Mouse (Mus musculus) heart, postnatal 4 days (tissue): Measurements from ENCODE around the gene Rhbdl2. TPM values are rescaled to one million over a fixed set of nuclear protein-coding genes. Genes with fewer than 3 reads are reported as not detected.

ENCODE experiments used
- DNase-seq: peaks from one replicate; pipeline ENCODE4 v3.0.0; 2021
- total RNA-seq, 2 experiments: library from RNA; stranded (reverse); gene quantifications; 2 replicates each; pipeline ENCODE4 v1.2.3; 2021

Gene Rhbdl2
- under 1 TPM; 0.41 to 0.77 TPM for total RNA-seq

DNA sequence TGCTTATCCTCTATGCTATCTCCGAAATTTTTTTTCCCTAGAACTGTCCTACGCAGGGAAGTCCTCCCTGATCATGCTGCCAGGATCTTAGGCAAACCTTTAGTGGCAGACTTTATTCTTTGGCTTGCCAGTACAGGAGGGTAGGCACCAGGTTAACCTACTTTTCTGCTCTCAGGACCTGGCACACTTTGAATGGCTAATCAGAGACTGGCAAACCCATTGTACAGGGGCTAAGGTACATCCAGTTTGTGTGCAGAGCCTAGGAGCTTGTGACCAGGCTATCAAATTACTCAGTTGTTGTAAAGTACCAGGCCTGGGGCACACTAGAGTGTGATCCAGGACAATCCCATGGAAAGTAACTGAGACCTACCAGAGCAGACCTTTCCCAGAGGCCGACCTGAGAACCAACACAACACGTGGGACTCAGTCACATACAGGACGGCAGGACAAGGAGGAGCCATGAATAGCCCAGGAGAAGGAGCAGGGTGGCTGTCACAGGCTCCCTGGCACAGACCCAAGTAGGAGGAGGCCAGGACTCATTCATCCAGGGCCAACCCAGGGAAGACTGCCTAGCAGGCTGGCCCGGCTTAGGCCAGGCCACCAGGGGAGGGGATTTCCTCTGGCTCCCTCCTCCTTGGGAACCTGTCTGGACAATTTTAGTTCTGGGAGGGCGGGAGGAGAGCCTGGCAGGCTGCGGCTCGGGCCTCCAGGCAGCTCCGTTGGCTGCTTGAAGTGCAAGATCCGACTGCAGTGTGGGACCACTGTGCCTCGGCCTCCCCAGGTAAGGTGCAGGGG lies at the start of gene Rhbdl2:
Gene Rhbdl2 (plus strand): TSS at position 684 of the 795 bp plus-strand sequence.
- peak; percentile 85 for DNase-seq

DNA sequence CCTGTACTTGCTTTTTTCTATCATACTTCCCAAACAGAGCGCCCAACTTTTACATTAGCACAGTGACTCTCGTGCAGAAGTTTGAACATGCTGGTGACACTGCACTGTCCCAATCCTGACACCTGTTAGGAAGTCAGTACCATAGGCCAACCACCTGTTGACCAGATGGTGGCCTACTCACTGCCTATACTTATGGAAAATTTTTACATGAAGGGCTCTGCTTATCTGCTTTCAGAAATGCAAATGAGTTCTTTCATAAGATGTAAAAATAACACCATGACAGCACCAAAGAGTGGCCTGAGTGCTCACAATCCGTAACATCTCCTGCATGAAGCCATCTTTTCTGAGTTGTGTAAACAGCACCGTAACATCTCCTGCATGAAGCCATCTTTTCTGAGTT lies 49.0 kb upstream of the Rhbdl2 start:
- DNase-seq, result no peak

DNA sequence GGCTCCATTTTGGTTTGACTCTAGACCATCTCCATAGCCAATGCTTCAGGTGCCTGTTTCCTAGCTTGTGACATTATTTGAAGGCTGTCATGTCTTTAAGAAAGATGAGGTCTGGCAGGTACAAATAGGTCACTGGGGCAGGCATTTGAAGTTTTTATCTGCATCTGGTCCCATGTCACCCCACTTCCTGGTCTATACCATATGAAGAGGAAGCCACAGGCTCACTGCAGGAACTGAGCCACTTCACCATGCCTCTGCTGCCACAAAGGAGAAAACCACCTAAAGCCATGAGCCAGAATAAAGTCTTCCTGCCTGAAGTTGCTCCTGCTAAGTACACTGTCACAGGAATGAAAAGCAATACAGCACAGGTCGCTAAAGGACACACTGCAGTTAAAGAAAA lies 44.8 kb upstream of the Rhbdl2 start:
- DNase-seq, result no peak

DNA sequence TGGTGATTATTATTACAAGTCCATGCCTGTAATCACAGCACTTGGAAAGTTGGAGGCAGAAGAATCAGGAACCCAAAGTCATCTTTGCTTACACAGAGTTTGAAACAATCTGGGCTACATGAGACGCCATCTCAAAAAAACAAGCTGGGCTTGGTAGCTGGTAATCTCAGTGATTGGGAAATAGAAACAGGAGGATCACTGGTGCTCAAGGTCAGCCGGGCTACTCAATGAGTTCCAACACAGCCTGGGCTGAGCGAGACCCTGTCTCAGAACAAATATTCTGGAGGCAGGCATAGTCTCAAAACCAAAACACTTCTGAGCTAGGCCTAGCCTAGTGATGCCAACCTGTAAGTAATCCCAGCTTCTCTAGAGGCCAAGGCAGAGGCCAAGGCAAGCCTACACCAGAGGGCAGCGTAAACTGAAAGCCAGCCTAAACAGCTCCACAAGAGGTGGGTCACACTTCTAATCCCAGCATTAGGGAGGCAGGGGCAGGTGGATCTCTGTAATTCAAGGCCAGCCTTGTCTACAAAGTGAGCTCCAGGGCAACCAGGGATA lies 42.4 kb upstream of the Rhbdl2 start:
- no peak for DNase-seq

DNA sequence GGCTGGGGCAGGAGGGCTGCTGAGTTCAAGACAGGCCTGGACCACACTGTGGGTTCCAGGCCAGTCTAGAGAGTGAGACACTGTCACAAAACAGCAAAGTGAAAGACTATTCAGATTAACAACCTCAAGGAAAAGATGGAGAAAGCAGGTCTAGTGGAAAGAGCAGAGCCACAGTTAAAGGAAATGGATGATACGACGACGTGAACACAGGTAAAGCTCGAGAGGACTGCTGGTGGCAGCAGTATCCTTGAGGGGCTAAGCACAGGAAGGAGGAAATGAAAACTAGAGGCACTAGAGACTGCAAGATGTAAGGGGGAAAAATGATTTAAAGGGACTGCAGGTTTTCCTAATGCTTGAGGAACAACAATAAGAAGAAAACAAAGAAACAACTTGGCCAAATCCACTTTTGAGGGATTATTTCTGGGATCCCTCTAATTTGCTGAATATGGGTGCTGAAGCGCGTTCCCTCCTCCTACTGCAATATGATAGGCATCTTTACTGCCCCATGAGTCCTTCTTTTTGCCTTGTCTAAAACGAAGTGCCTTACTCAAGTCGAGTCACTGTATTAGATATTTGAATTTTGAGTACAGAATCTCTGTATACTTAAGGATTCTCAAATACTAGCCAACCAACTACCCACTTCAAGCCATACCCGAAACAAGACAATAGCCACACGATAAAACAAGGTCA lies 38.8 kb upstream of the Rhbdl2 start:
- DNase-seq, result no peak

DNA sequence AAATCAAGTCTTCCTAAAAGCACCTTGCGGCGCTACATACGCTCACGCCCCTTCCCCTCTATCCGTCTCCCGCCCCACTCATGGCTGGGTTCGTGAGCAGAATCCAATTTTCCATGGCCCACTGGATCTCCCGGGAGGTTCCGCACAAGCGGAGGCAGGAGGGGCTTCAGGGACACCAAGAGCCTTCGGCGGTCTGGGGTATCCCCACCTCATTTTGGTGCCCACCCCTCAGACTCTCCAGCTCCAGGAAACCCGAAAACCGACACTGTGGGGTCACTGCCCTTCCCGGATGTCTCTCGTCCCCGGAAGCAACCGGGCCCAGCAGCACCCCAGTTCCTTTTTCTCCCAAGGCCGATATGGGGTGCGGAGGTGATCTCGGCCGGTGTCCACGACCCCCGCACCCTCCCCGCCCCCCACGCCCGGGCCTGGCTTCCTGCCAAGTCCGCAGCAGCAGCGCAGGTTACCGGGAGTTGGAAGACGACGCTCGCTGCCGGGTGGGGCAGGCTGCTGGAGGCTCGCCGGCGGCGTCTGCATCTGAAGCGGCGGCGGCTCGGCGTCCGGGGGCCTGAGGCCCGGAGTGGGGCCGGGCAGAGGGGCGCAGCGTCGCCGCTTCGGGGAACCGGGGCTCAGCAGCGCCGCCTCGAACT lies 38.1 kb upstream of the Rhbdl2 start:
- peak; percentile 58 for DNase-seq

DNA sequence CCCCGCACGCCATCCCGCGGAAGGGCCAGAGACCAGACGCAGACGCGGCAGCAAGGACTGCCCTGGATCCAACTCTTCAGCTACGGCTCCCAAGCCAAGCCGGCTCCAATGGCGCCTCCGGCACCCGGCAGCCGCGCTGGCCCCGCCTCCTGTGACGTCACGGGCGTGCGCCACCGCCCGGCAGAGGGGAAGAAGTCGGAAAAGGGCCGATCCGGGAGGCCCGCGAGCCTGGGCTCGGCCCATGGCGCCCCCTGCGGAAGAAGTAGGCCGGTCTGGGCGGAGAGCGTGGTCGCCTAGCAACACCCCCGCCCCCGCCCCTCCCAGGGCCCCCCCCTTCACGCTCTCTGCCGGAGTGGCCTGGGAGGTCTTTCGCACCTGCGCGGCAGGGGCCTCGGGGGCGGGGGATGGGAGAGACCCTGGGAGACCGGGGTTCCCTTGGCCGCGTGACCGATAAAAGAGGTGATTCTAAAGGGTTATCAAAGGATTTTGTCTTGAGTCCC lies 37.5 kb upstream of the Rhbdl2 start, which contains the start of gene Akirin1:
Gene Akirin1 (minus strand): TSS at position 194 of the 500 bp plus-strand sequence.
- DNase-seq, result peak; percentile 99

DNA sequence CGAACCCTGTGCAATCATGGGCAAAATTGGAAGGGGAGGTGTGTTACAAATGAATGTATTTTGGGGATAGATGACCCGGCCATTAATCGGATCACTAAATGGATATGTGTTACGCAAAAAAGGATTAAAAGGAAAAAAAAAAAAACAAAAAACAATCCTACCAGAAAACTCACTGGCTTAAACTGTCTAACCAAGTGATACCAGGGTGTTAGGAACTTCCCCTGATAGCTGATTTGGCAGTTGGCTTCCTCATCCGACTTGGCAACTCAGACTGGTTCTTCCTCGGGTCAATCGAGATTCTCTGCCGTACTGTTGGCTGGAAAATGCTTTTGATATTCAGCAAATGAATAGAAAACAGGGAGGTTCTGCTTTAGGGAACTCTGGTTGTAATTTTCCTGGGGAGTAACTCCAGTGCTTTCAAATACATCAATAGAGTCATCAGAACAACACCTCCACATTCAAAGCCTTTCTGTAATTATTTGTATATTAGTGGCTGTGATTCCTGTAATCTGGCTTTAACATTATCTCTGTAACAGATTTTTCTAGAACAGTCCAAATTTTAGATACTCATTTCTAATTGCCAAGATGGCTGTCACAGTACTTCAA lies 36.9 kb upstream of the Rhbdl2 start:
- DNase-seq, result peak; percentile 43

DNA sequence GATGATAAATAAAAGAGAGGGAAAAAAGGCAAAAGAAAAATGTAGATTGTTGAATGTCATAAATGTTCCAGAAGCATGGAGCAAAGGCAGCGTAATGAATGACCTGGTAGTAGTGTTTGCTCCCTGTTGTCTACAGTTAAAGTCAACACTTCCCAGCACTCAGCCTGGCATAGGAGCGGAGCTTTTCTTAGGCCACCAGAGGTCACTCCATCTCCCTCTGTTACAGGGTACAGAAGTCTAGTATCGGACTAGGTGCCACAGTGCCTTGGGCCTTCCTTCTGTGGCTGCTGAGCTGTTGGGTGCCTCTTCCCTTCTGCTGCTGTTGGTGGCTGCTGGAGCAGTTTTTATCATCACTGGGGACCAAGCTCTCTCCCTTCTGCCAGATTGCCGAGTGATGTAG lies 29.4 kb upstream of the Rhbdl2 start:
- peak; percentile 27 for DNase-seq

DNA sequence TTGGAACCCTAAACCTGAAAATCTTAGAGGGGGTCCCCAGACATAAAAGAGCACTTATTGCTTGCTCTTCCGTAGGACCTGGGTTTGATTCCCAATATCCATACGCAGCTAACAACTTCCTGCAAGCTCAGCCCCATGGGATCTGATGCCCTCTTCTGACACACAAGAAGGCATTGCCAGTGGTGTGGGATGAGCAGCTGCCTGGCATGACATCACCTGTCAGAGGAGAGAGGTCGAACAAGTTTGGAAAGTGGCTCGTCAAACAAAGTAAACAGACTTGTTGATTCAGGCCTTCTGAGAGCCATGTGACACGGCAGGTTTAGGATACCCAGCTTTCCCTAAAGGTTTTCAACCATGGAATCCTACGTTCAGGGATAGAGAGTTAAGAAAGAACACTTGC lies 22.6 kb upstream of the Rhbdl2 start:
- DNase-seq, result no peak

DNA sequence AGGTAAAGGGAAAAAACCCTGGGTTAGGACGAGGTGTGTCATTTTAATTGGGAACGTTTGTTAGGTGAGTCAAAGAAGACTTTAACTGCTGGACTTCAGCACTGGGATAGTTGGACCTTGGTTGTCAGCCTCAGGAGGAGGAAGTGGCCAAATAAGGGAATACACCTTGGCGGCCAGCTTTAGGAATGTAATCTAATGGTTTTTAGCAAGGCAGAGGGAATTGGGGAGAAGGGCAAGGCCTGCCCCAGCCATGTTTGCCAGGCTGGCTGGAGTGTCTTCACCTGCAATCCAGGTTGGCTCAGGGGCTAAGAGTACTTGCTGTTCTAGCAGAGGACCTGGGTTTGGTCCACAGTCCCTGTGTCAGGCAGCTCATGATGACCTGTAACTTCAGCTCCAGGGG lies 19.9 kb upstream of the Rhbdl2 start:
- DNase-seq, result no peak

DNA sequence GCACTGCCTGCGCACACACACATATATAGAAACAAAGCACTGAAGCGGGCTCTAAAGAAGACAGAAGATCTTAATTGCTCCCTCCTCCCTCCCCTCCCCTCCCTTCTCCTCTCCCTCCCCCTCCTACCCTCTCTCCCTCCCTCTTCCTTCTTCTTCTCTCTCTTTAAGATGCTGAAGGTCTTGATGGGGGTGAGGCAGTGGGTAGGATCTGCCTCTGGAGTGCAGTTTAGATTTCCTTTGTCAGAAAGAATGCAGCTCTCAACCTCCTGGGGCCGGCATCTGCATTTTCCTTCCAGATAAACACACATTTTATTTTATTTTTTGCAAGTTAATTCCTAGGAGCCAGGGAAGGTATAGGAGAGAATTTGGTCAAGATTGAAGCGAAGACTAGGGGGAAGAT lies 19.4 kb upstream of the Rhbdl2 start:
- no peak for DNase-seq

DNA sequence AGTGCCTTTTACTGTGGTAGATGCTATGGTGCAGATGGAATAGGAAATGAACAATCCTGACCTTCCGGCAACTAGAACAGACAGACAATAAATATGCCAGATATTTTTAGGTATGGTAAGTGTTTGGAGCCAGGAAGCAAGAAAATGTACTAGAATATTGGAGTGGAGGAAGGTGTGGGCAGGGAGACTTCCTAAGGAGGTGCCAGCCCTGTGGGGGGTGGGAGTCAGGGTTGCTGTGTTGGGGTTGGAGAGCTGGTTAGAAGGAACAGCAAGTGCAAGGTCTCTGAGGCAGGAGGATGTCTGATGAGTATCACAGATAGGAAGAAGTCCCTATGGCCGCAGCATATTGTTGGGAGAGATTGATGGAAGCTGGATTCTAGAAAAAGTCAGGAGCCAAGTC lies 5.0 kb downstream of the Rhbdl2 start:
- DNase-seq, result no peak

DNA sequence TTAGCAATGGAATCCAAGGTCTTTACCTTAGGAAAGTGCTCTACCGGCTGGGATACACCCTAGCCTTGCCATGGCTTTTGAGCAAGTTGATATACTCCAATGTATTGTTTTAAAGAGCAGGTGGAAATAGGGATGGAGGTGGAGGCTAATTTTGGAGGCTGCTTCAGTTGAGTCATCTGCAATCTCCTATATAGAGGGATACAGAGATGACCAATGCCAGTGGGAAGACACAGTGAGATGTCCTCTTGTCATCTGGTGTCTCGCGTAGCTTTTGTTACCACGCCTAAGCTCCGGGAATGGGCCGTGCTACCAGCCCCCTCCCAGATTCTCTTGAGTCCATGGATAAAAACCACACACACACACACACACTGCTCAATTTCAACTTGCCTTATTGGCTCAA lies 5.5 kb downstream of the Rhbdl2 start:
- DNase-seq, result no peak

DNA sequence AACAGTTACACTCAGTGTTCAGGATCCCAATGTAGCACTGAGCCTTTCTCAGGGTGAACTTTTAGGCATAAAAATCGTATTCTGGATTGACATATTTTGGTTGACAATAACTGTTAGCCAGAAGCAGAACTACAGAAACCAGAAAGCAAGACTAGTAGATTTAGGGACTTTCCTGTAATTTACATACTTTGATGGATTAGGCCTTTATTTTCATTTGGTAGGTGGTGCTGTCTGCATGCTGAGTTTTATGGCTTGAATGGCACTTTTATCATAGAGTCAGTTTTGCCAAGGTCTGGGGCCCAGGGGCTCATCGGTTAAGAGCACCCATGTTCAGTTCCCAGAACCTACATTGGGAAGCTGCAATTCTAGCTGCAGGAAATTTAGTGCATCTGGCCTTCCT lies 7.4 kb downstream of the Rhbdl2 start:
- DNase-seq, result no peak

DNA sequence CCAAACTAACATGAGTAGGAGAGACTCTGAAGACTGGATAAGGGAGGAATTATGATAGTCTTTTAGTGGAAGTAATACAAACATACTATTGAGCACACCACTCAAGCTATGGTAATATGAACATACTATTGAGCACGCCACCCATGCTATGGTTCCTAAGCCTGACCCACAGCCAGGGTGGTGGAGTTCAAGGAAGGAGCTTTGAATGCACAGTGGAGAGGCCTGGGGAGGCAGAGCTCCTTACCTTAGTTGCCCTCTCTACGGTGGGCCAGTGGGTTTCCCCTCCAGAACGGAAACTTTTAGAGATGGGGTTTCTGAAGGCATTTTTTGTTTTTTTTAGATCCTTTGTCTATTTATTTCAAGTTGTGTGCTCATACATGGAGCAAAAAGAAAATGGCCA lies 9.7 kb downstream of the Rhbdl2 start:
- DNase-seq, result no peak

DNA sequence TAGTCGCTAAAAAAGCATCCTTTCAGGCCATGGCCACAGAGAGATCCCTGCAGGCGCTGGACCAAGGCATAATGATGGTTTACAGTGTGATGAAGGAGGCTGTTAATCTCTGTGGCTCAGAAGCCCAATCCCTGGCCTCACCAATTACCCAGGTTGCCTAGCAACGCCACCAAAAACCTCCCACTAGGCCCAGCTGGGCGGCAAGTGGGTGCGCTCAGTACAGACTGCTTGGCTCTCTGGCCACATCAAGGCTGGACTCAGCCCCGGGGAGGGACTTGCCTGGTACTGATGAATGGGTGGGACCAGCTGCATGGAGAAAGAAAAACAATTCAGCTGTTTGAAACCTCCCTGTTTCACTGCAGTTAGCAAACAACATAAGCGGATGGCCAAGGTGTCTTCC lies 10.2 kb downstream of the Rhbdl2 start:
- DNase-seq, result no peak

DNA sequence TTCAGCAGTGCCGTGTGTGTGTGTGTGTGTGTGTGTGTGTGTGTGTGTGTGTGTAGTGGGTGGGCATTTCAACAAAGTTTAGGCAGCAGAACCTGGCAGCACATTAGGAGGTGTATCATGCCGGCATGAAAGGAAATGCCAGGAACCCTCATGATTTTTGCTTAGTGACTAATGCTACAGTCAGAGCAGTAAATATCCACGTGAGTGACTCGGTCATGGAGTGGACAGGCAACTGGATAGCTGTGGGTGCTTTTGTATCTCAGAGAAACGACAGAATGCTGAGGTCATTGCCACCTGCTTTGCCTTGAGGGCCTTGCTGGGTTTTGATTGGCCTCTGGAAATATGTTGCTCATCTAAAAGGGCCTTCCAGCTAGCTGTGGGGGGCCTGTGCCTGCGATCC lies 16.0 kb downstream of the Rhbdl2 start:
- DNase-seq, result no peak

DNA sequence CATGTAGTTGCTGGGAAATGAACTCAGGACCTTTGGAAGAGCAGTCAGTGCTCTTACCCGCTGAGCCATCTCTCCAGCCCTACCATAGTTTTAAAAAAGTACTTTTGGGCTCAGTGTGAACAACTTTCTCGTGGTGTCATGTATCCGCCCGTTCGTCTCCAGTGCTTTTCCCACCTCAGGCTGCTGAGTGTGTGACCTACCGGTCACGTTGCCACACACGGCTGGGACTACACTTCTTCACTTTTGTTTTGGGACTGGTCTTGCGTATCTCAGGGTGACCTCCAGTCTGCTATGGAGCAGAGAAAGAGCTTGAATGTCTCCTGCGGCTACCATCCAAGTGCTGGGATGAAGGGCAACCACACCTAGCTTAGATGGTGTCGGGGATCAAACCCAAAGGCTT lies 20.6 kb downstream of the Rhbdl2 start:
- no peak for DNase-seq

DNA sequence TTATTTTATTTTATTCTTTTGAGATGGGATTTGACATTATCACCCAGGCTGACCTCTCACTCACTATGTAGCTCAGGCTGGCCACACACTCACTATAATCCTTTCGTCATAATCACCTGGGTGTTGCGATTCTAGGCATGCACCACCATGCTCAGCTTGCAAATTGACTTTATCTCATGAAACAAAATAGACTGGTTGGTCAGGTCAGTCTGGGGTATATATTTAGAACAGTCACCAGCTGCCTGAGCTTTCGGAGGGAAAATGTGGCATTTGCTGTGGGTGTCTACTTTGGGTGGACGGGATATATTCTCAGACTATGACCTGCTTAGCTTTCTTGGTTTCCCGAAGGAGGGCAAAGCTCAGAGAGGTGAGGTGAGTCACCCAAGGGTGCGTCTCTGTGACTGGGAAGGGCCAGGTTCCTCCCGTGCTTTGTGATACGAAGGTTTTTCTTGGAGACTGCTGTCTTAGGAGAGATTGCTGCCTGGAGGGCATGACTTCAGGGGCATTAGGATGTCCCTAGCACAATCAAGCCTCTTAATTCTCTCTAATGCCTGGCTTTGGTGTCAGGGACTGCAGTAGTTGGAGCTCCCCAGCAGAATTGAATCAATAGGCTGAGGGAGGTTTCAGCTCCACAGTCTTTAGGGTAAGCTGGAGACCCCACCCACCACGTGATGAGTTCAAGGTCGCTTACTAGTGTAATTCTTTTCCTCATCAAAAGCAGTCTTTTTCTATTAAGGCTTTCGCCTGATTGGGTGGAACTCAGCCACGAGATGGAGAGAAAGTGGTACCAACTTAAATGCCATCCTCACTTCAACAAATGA lies 23.0 kb downstream of the Rhbdl2 start:
- no peak for DNase-seq

DNA sequence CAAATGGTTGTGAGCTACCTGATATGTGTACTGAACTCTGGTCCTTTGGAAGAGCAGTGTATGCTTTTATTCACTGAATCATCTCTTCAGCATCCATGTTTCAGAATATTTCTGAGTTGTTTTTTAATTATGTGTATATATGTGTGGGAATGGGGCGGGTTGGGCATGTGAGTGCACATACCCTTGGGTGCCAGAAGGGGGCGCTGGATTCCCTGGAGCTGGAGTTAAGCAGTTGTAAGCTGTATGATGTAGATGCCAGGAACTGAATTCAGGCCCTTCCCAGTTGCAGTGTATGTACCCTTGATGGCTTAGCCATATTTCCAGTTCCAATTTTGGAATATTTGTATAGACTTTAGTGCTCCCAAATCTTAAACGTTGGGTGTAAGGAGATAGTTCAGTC lies 24.9 kb downstream of the Rhbdl2 start:
- no peak for DNase-seq

DNA sequence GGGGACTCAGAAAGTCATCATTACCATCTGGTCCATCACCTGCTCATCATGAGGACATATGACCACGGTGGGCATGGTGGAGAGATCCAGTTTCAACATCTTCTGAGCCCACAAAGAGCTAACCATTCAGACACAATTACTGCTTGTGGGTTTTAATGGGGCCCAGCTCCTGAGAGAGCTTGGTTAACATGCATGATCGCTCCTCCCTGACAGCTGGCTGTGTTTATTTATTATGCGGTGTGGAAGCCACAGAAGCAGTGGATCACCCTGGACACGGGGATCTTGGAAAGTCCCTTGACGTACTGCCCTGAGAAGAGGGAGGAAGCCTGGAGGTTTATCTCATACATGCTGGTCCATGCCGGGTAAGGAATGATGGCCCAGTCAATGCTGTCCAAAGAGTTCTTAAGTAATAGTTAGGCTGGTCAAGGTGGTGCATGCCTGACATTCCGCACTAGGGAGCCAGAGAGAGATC lies 26.4 kb downstream of the Rhbdl2 start:
- DNase-seq, result no peak
